Mouse (Mus musculus) gonadal fat pad, adult 2 months (tissue): ENCODE measurements around the gene Ankrd12. TPM values are rescaled to one million over a fixed set of nuclear protein-coding genes. Genes with fewer than 3 reads are reported as not detected.
"Not testable (repeated sequence)": the region's sequence is repeated elsewhere in the genome, so short reads cannot be mapped to it uniquely, and the experiment has no call there.

Experiments
- DNase-seq: peaks from one replicate; pipeline ENCODE4 v3.0.0-alpha.2; 2012; ENCODE audit warnings: low read depth
- polyA plus RNA-seq: library from polyadenylated mRNA; depleted of rRNA; stranded (reverse); fragments of >200 nt; gene quantifications from 2 replicates; pipeline ENCODE4 v1.2.3, GENCODE M21; 2012

Gene Ankrd12
- polyA plus RNA-seq, 1 experiment = 7.5 TPM

GRCm38 (mm10) chr17:66084486-66084885, 7.6 kb upstream of the Ankrd12 start:
- no peak for DNase-seq

- DNase-seq = no peak
Measured at GRCm38 (mm10) chr17:66077437-66077850, 555 bp upstream of the Ankrd12 start.

GRCm38 (mm10) chr17:66076174-66076927, 538 bp downstream of the Ankrd12 start:
- no peak for DNase-seq

GRCm38 (mm10) chr17:66075827-66076173, 1.1 kb downstream of the Ankrd12 start:
- no peak for DNase-seq

GRCm38 (mm10) chr17:66073971-66074370, 2.9 kb downstream of the Ankrd12 start:
- no peak for DNase-seq

GRCm38 (mm10) chr17:66069036-66069435, 7.9 kb downstream of the Ankrd12 start:
- not testable (repeated sequence) for DNase-seq

- DNase-seq = no peak
Measured at GRCm38 (mm10) chr17:66065115-66065514, 11.8 kb downstream of the Ankrd12 start.

GRCm38 (mm10) chr17:66061241-66061938, 15.5 kb downstream of the Ankrd12 start:
- DNase-seq = no peak

- DNase-seq = no peak
Measured at GRCm38 (mm10) chr17:66058160-66058559, 18.7 kb downstream of the Ankrd12 start.

GRCm38 (mm10) chr17:66057145-66057544, 19.7 kb downstream of the Ankrd12 start:
- no peak for DNase-seq

- no peak for DNase-seq
Measured at GRCm38 (mm10) chr17:66053349-66053748, 23.5 kb downstream of the Ankrd12 start.

- DNase-seq = no peak
Measured at GRCm38 (mm10) chr17:66048795-66049194, 28.1 kb downstream of the Ankrd12 start.

- no peak for DNase-seq
Measured at GRCm38 (mm10) chr17:66048199-66048598, 28.7 kb downstream of the Ankrd12 start.

- not testable (repeated sequence) for DNase-seq
Measured at GRCm38 (mm10) chr17:66043679-66044078, 33.2 kb downstream of the Ankrd12 start.

- no peak for DNase-seq
Measured at GRCm38 (mm10) chr17:66041020-66041419, 35.9 kb downstream of the Ankrd12 start.

GRCm38 (mm10) chr17:66033239-66033638, 43.6 kb downstream of the Ankrd12 start:
- no peak for DNase-seq

- DNase-seq = no peak
Measured at GRCm38 (mm10) chr17:66031991-66032390, 44.9 kb downstream of the Ankrd12 start.

- DNase-seq = no peak
Measured at GRCm38 (mm10) chr17:66024211-66024610, 52.7 kb downstream of the Ankrd12 start.

- no peak for DNase-seq
Measured at GRCm38 (mm10) chr17:66011790-66012189, 65.1 kb downstream of the Ankrd12 start.

- DNase-seq = no peak
Measured at GRCm38 (mm10) chr17:66007892-66008291, 69.0 kb downstream of the Ankrd12 start.

- peak; percentile 12 for DNase-seq
Measured at GRCm38 (mm10) chr17:66007473-66007872, 69.4 kb downstream of the Ankrd12 start.

- no peak for DNase-seq
Measured at GRCm38 (mm10) chr17:65988151-65988820, 88.6 kb downstream of the Ankrd12 start.

GRCm38 (mm10) chr17:65976720-65977119, 100.2 kb downstream of the Ankrd12 start:
- DNase-seq = not testable (repeated sequence)
